Comparison of ENCODE assay signal across 21 mouse cellular contexts in genomic region chr4:148610631-148611364, GRCm38 (mm10). TPM values are rescaled to one million over a fixed set of nuclear protein-coding genes. Genes with fewer than 3 reads are reported as not detected.
"Had no signal": no experiment of that assay in that cellular context is flagged by ENCODE, and none has a peak within 500 bp of the region (broad histone marks: within the 10 kb centered on the region; RNA-seq: fewer than 3 reads in every experiment).

No protein-coding gene starts in this region.

- ATAC-seq: intestine, postnatal 0 days; midbrain, embryonic 15.5 days had no signal

- DNase-seq: kidney, adult 9 months; kidney, postnatal 14 days; lung, adult 18-20 months; lung, postnatal 4 days; retina, postnatal 1 day; right cerebral cortex, postnatal 4 days; spleen, adult 18-20 months; thymus, adult 18-20 months; thymus, postnatal 36 days had no signal

- H3K4me1 ChIP-seq: midbrain, embryonic 10.5 days; midbrain, embryonic 15.5 days had no signal

- H3K4me2 ChIP-seq: limb, embryonic 13.5 days; midbrain, embryonic 15.5 days; neural tube, embryonic 13.5 days had no signal

- H3K4me3 ChIP-seq: limb, embryonic 13.5 days; midbrain, embryonic 10.5 days; midbrain, embryonic 15.5 days; neural tube, embryonic 13.5 days had no signal

- H3K9me3 ChIP-seq: limb, embryonic 13.5 days; midbrain, embryonic 10.5 days; midbrain, embryonic 15.5 days; neural tube, embryonic 13.5 days had no signal

- H3K9ac ChIP-seq: limb, embryonic 13.5 days; liver, embryonic 14.5 days; midbrain, embryonic 15.5 days; neural tube, embryonic 13.5 days had no signal

- H3K27me3 ChIP-seq: limb, embryonic 13.5 days; midbrain, embryonic 15.5 days; neural tube, embryonic 13.5 days had no signal

- H3K27ac ChIP-seq: limb, embryonic 13.5 days; liver, embryonic 14.5 days; midbrain, embryonic 10.5 days; midbrain, embryonic 15.5 days; neural tube, embryonic 13.5 days had no signal

RNA-seq across cellular contexts. Expression of gene Masp2, which starts 8.4 kb away (rescaled TPM):
- polyA plus RNA-seq: intestine, postnatal 0 days; stomach, embryonic 14.5 days had no signal

RNA-seq across cellular contexts. Expression of gene Gm572, which starts 32.3 kb away (rescaled TPM):
- total RNA-seq: layer of hippocampus, postnatal 25 days; left cerebral cortex, postnatal 36 days; liver, adult 2 months; monocyte, adult 5-6 weeks had no signal
- polyA plus RNA-seq: intestine, postnatal 0 days; limb, embryonic 13.5 days; liver, adult 2 months; liver, embryonic 14.5 days; lung, embryonic 16.5 days; midbrain, embryonic 15.5 days; neural tube, embryonic 13.5 days; stomach, embryonic 14.5 days had no signal
